In genomic region chr4:126131290-126132121, GRCm38 (mm10) we compare ENCODE assay signal across 8 mouse cellular contexts. TPM values are rescaled to one million over a fixed set of nuclear protein-coding genes. Genes with fewer than 3 reads are reported as not detected.
DNase-seq lines count a peak whose midpoint lies in the region; ATAC-seq lines count a peak whose summit lies in the region.

No protein-coding gene starts in this region.

- H3K4me2 ChIP-seq in heart, embryonic 16.5 days (ENCODE audit: low read depth, low read length), result no peak overlapping the region

- peaks cover 31% of the 10 kb centered on the region for H3K36me3 ChIP-seq in heart, embryonic 16.5 days (ENCODE audit: control insufficient read depth, insufficient read depth)

- H3K27ac ChIP-seq in heart, embryonic 16.5 days (ENCODE audit: low read length), result 0 out of 2 replicates have a peak overlapping the region, but pooled peaks have one; percentile 8

- intact Hi-C loops in left cerebral cortex, postnatal 10 days (cut with DNase I), result no loop called here

- peak; percentile 78 to 80 for DNase-seq in left cerebral cortex, postnatal 10 days (ENCODE audit: extremely low spot score in 1 of 2, low spot score in 2 of 2)
- DNase-seq in left cerebral cortex, adult 11 months (ENCODE audit: low spot score), result no peak
- DNase-seq in kidney, postnatal 25 days, result peak; percentile 43 to 76
- peak; percentile 82 for DNase-seq in lung, postnatal 10 days
- DNase-seq in right cerebral cortex, postnatal 10 days (ENCODE audit: low spot score in 2 of 2), result peak; percentile 79 to 91
- DNase-seq in yolk sac, embryonic 10.5 days (ENCODE audit: low spot score), result no peak

- no peak overlapping the region for H3K9ac ChIP-seq in heart, embryonic 16.5 days (ENCODE audit: low read length)

- 52% methylated on average over 10 of the region's 10 CpGs for WGBS in heart, embryonic 16.5 days

- no peak overlapping the region for H3K4me3 ChIP-seq in heart, embryonic 16.5 days (ENCODE audit: low read length)

- peaks cover 17% of the 10 kb centered on the region for H3K4me1 ChIP-seq in heart, embryonic 16.5 days (ENCODE audit: control insufficient read depth, insufficient read depth, low read length)

- H3K9me3 ChIP-seq in heart, embryonic 16.5 days (replicated peaks; ENCODE audit: control insufficient read depth, low read length), result no peaks in the 10 kb centered on the region

- H3K27me3 ChIP-seq in heart, embryonic 16.5 days (ENCODE audit: control insufficient read depth, insufficient read depth, low read length), result no peaks in the 10 kb centered on the region

- ATAC-seq in common myeloid progenitor, adult 5-6 weeks (replicated peaks; ENCODE audit: low read depth, poor library complexity, severe bottlenecking), result peak; percentile 97
- no peak for ATAC-seq in heart, embryonic 16.5 days (replicated peaks; ENCODE audit: extremely low read depth, insufficient read depth, low FRiP score)

RNA-seq across cellular contexts. Expression of gene Eva1b, which starts 16.0 kb away (rescaled TPM):
- 1 to 10 TPM; 6.8 to 8.0 TPM for total RNA-seq in left cerebral cortex, postnatal 10 days (2021)
- total RNA-seq in common myeloid progenitor, adult 5-6 weeks (2017), result 0.68 and 1.0 TPM in 2 replicates
- 29.5 TPM in 2 replicates for polyA plus RNA-seq in heart, embryonic 16.5 days (2015; fragmentation: Nextera tagmentation; extraction: Ambion mirVana)

RNA-seq across cellular contexts. Expression of gene Stk40, which starts 27.7 kb away (rescaled TPM):
- 10 to 100 TPM; 18.6 to 25.9 TPM for total RNA-seq in left cerebral cortex, postnatal 10 days (2021)
- total RNA-seq in common myeloid progenitor, adult 5-6 weeks (2017), result 10.6 and 11.7 TPM in 2 replicates
- 24.5 and 26.6 TPM in 2 replicates for polyA plus RNA-seq in heart, embryonic 16.5 days (2015; fragmentation: Nextera tagmentation; extraction: Ambion mirVana)

RNA-seq across cellular contexts. Expression of gene Sh3d21, which starts 31.8 kb away (rescaled TPM):
- total RNA-seq in left cerebral cortex, postnatal 10 days (2021), result 1 to 10 TPM; 1.3 to 1.7 TPM
- total RNA-seq in common myeloid progenitor, adult 5-6 weeks (2017), result not detected in 2 replicates
- polyA plus RNA-seq in heart, embryonic 16.5 days (2015; fragmentation: Nextera tagmentation; extraction: Ambion mirVana), result 2.7 and 3.4 TPM in 2 replicates

RNA-seq across cellular contexts. Expression of gene Lsm10, which starts 35.1 kb away (rescaled TPM):
- 10 to 100 TPM; 16.2 to 16.8 TPM for total RNA-seq in left cerebral cortex, postnatal 10 days (2021)
- total RNA-seq in common myeloid progenitor, adult 5-6 weeks (2017), result 14.9 and 15.8 TPM in 2 replicates
- 41.7 and 47.2 TPM in 2 replicates for polyA plus RNA-seq in heart, embryonic 16.5 days (2015; fragmentation: Nextera tagmentation; extraction: Ambion mirVana)

Comparison
In these comparisons a context has a peak if more than half of its experiments do, and no peak if none do; other contexts are left out.
1. DNase-seq: peak in left cerebral cortex, postnatal 10 days (2 of 2), kidney, postnatal 25 days (2 of 2), lung, postnatal 10 days (single experiment) and right cerebral cortex, postnatal 10 days (2 of 2); none in left cerebral cortex, adult 11 months (single experiment) and yolk sac, embryonic 10.5 days (single experiment).